Mouse (Mus musculus) hindlimb bud, embryonic 11.5 days (tissue): ENCODE data around the gene Msi2.

ENCODE experiments used
- DNase-seq: peaks from one replicate; pipeline ENCODE4 v3.0.0-alpha.2; 2012; ENCODE audit warnings: low read depth, low spot score; ENCODE audit errors: extremely low spot score

The Msi2 gene

DNA sequence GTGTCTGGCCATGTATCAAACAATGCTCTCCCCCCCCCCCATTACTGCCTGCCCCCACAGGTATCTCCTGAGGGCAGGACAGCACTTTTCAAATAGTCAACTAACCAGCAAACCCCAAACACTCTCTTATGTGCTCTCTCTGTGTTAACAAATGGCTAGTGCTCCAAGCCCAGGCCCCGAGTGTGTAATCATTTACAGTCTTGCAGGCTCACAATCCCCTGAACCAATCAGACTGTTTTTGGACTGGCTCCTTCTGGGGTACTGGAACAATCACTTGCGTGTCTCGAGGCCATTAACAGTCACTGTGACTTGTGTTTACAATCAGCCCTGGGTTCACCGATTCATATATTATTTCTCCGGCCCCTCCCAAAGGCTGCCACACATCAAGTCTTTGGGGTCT, 423.0 kb downstream of the Msi2 start:
- no peak for DNase-seq

- DNase-seq = no peak
These were observed 424.0 kb downstream of the Msi2 start for GRCm38 (mm10) chr11:88294394-88294710.

- no peak for DNase-seq
These were observed 424.5 kb downstream of the Msi2 start, which contains the start of gene Ccdc182 for GRCm38 (mm10) chr11:88293631-88294393. TSS of gene Ccdc182 (plus strand) at chr11:88294058.

GRCm38 (mm10) chr11:88291688-88292087, 426.6 kb downstream of the Msi2 start:
- DNase-seq = no peak

DNA sequence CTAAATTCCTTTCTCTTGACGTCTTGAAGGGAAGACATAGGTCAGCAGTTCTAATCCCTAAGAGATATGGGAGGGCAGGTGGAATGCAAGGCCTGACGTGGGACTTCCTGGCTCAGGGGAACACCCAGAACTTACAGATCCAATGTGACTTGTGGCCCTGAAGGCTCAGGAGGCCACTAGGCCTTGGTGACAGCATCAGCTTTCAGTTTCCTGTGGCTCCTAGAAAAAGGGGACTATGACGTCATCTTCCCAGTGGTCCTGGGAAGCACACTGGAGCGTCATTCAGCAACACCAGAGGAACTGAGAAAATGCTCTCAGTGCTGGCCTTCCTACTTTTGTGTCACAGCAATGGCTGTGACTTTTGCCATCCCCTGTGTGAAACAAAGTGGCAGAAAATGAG, 427.1 kb downstream of the Msi2 start:
- DNase-seq = no peak
